Mouse (Mus musculus) midbrain, postnatal 0 days (tissue): Measurements from ENCODE around the gene Exoc4. TPM values are rescaled to one million over a fixed set of nuclear protein-coding genes. Genes with fewer than 3 reads are reported as not detected.

Experiments used
- ATAC-seq: fragments of 200-750 bp; cut with Nextera tagmentation; 2 replicates; pipeline ENCODE4 v1.8.0; 2017; ENCODE audit warnings: moderate number of reproducible peaks, mild to moderate bottlenecking, moderate TSS enrichment, moderate library complexity; ENCODE audit not compliant: low FRiP score
- DNase-seq: peaks from one replicate; pipeline ENCODE4 v3.0.0-alpha.2; 2015; ENCODE audit warnings: low spot score
- H3K27ac ChIP-seq: fragments of 300-500 bp; sonication (generic); 2 replicates; pipeline ENCODE4 v1.5.1; 2014; ENCODE audit warnings: low read depth, mild to moderate bottlenecking, low read length, mixed read lengths
- H3K27me3 ChIP-seq: fragments of 300-500 bp; sonication (generic); 2 replicates; pipeline ENCODE4 v1.6.1; 2014; ENCODE audit warnings: low read length, control low read depth, mixed read lengths; ENCODE audit not compliant: insufficient read depth
- H3K36me3 ChIP-seq: fragments of 300-500 bp; sonication (generic); 2 replicates; pipeline ENCODE4 v1.6.1; 2014; ENCODE audit warnings: low read length, control low read depth, mixed read lengths; ENCODE audit not compliant: insufficient read depth
- H3K4me1 ChIP-seq: fragments of 300-500 bp; sonication (generic); 2 replicates; pipeline ENCODE4 v1.6.1; 2014; ENCODE audit warnings: mild to moderate bottlenecking, control low read depth, antibody characterized with exemption, low read length, mixed read lengths; ENCODE audit not compliant: insufficient read depth
- H3K4me2 ChIP-seq: fragments of 300-500 bp; sonication (generic); 2 replicates; pipeline ENCODE4 v1.6.1; 2014; ENCODE audit warnings: low read depth, mild to moderate bottlenecking, low read length, mixed read lengths; ENCODE audit not compliant: poor library complexity, severe bottlenecking
- H3K4me3 ChIP-seq: fragments of 300-500 bp; sonication (generic); 2 replicates; pipeline ENCODE4 v1.5.1; 2014; ENCODE audit warnings: low read depth, mild to moderate bottlenecking, low read length, moderate library complexity
- H3K9ac ChIP-seq: fragments of 300-500 bp; sonication (generic); replicated peaks from 2 replicates; pipeline ENCODE4 v1.6.1; 2014; ENCODE audit warnings: mild to moderate bottlenecking, low read length, moderate library complexity, mixed read lengths; ENCODE audit not compliant: poor library complexity, severe bottlenecking
- H3K9me3 ChIP-seq: fragments of 300-500 bp; sonication (generic); 2 replicates; pipeline ENCODE4 v1.6.1; 2016; ENCODE audit warnings: low read length, control low read depth
- CTCF ChIP-seq: IDR thresholded peaks from 2 replicates; pipeline ENCODE4 v1.5.1; 2016; ENCODE audit warnings: antibody characterized with exemption, mild to moderate bottlenecking
- WGBS: fragments of 180-500 bp; shearing (Covaris S2); extraction: QIAGEN DNeasy Blood & Tissue Kit; methylation state at CpG from one replicate; pipeline ENCODE4 v1.1.7; 2014; 5-methylcytosine and 5-hydroxymethylcytosine counted together
- polyA plus RNA-seq: library from polyadenylated mRNA; unstranded; fragments of >200 nt; fragmentation: Nextera tagmentation; extraction: Ambion mirVana; gene quantifications from 2 replicates; pipeline ENCODE4 v1.2.1, GENCODE M21; 2015
- total RNA-seq: library from RNA; depleted of rRNA; stranded (reverse); fragments of >200 nt; gene quantifications from 2 replicates; pipeline ENCODE4 v1.2.3, GENCODE M21; 2014

Exoc4 gene
- total and polyA plus RNA-seq, 2 experiments from 2014 or later = 29.5 to 72.5 TPM

DNA sequence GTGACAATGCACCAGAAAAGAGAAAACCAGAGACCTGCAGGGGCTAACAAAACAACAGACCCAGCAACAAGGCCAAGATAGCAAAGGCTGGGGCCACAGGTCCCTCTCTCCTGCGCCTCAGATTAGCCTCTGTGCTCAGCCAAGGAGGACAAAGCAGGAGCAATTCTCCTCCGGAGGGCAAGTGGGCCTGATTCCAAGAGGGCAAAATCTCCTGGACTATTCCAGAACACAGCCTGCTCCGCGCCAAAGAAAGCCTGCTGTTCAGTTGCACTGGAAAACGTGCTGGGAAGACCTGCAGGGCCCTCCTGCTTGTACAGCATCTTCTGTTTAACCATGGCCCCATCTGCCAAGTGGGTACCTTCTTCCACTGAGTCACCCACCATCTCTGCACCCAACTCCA, 1.7 kb upstream of the Exoc4 start:
- no peak for DNase-seq
- no peak overlapping the region for H3K4me3 ChIP-seq
- 78% methylated on average over 5 of the region's 5 CpGs for WGBS
- no peak for ATAC-seq
- TF ChIP-seq CTCF = no peak
- H3K9me3 ChIP-seq = no peaks in the 10 kb centered on the region
- peaks cover 4% of the 10 kb centered on the region for H3K4me1 ChIP-seq
- no peak overlapping the region for H3K4me2 ChIP-seq
- H3K9ac ChIP-seq = no peak overlapping the region
- no peaks in the 10 kb centered on the region for H3K36me3 ChIP-seq
- no peaks in the 10 kb centered on the region for H3K27me3 ChIP-seq
- H3K27ac ChIP-seq = no peak overlapping the region

DNA sequence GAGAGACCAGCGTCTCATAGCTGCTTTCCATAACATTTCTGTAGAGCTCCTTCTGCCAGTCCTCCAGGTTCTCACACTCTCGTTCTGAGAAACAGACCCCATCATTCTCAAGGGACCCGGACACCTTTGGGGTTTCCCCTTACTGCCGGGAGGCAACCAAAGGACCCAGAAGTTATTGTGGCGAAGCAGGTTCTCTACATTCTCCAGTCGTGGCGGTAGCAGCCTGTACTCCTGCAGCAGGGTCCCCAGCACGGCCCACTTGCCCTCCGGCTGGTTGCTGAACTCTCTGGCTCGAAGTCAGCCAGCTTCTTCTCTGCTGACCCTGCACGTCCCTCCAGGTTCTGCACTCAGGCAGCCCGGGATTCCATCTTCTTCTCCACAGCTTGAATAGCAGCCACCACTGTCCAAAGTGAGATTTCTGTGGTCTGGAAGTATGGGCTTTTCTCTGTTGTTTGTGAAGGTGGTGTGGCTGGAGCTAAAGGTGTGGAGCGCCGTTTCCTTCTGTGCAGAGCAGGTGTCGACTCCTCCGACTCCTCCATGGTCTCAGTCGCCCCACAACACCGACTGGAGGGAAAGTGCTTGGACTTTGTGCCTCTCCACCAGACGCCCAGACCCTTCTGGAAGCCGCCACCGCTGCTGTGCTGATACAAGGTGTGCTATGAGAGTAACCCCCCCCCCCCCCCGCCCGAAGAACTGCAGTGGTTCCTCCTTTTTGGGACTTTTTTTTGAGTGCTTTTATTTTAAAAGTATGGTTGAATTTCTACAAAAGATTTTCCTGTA, 1.1 kb upstream of the Exoc4 start:
- Histone ChIP-seq H3K9me3 (no peaks in the 10 kb centered on the region), H3K27me3 (no peaks in the 10 kb centered on the region), H3K36me3 (no peaks in the 10 kb centered on the region), H3K4me2 (no peak overlapping the region), H3K9ac (no peak overlapping the region), H3K27ac (no peak overlapping the region), H3K4me1 (peaks cover 4% of the 10 kb centered on the region), H3K4me3 (no peak overlapping the region)
- ATAC-seq = no peak
- DNase-seq = no peak
- TF ChIP-seq CTCF = no peak
- 90% methylated on average over 23 of the region's 23 CpGs for WGBS

DNA sequence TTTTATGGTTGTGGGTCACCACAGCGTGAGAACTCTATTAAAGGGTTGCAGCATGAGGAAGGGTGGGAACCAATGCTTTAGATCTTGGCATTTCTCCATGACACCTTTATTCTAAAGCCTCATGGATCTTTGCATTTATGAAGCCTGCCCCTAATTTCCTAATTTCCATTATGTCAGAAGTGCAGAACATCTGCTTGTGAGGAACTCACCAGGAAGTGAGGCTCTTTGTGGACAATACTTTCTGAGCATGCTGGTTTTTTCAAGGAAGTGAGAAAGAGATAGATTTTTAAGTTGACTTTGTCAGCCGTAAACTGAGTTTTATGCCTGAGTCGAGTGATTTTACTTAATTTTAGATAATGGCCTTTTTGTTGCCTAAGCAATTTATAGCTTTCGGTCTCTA, 7.8 kb downstream of the Exoc4 start:
- H3K9me3 ChIP-seq = no peaks in the 10 kb centered on the region
- peaks cover 4% of the 10 kb centered on the region; the same call in 1 of the 2 replicates for H3K4me1 ChIP-seq
- WGBS = 90% methylated on average over 4 of the region's 4 CpGs
- no peak for DNase-seq
- no peak overlapping the region for H3K9ac ChIP-seq
- H3K27me3 ChIP-seq = no peaks in the 10 kb centered on the region
- H3K27ac ChIP-seq = no peak overlapping the region
- no peak for ATAC-seq
- H3K4me2 ChIP-seq = no peak overlapping the region
- H3K4me3 ChIP-seq = no peak overlapping the region
- no peaks in the 10 kb centered on the region for H3K36me3 ChIP-seq
- no peak for TF ChIP-seq CTCF

DNA sequence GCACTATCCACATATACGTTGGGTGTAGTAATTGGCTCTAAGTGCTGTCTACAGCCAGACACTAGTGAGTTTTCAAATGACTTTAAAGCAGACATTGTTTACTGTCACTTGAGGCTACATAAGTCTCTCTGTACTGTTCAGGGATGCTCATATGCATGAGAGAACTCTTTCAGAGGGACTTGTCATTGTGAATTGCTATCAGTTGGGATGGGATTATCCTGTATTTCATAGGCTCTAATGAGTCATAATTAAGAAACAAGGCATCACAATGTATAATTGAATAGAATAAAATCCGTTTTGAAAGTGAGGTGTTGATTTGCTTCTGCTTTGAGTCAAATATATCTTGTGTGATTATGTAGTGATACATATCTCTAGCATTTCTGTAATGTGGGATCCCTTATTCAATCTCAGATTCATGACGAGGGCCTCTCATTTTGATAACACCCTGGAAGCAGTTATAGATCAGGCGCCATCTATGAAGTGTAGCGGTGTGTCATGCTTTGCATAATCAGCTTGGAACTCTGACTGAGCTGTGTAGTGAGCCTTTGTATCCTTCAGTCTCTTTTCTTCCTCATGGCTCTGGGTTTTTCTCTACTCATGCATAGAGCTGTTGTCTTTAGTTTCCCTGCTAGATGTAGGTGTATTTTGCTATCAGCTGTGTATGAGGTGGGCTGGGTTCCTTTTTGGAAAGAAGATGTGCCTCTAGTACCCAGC, 8.3 kb downstream of the Exoc4 start:
- Histone ChIP-seq H3K4me2 (no peak overlapping the region), H3K9ac (no peak overlapping the region), H3K9me3 (no peaks in the 10 kb centered on the region), H3K4me3 (no peak overlapping the region), H3K4me1 (no peaks in the 10 kb centered on the region), H3K27ac (no peak overlapping the region), H3K36me3 (no peaks in the 10 kb centered on the region), H3K27me3 (no peaks in the 10 kb centered on the region)
- ATAC-seq (no peak), DNase-seq (no peak)
- TF ChIP-seq CTCF = no peak
- 53% methylated on average over 5 of the region's 5 CpGs for WGBS

DNA sequence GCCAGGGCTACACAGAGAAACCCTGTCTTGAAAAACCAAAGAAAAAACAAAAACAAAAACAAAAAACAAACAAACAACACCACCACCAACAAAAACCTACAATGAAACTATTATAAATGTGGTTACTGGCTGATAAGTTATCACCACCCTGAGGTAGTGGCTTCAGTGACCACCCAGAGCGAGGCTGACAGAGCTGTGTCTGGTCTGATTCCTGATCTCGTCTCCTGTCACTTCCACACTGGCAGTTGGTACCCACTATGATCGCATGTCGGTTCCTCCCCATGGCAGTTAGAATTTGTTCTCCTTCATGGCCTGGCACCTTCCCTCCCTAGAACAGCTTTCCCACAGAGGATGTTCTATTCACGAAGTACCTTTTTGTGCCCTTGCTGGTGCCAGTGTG, 11.0 kb downstream of the Exoc4 start:
- no peak for ATAC-seq
- no peak overlapping the region for H3K9ac ChIP-seq
- no peaks in the 10 kb centered on the region for H3K36me3 ChIP-seq
- H3K4me3 ChIP-seq = no peak overlapping the region
- H3K9me3 ChIP-seq = no peaks in the 10 kb centered on the region
- DNase-seq = no peak
- no peak overlapping the region for H3K4me2 ChIP-seq
- TF ChIP-seq CTCF = no peak
- WGBS = 93% methylated on average over 5 of the region's 5 CpGs
- no peaks in the 10 kb centered on the region for H3K4me1 ChIP-seq
- H3K27ac ChIP-seq = no peak overlapping the region
- H3K27me3 ChIP-seq = no peaks in the 10 kb centered on the region

DNA sequence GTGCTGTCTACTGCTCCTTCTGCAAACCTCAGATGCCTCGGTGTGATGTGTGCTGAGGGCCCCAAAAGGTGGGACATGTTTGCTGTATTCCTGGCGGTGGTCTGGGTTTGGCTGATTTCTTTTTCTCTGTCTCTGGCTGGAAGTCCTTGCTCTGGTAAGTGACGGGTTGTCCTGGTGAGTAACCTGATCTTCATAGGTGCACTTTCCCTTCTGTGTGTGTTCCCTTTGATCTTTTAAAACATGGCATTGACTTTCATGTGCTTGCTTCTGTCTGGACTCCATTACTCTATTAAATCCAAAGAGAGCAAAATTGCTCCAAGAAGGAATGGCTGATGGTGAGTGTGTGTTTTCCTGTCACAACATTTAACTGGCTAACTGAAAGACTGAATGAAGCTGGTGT, 12.7 kb downstream of the Exoc4 start:
- no peaks in the 10 kb centered on the region for H3K9me3 ChIP-seq
- DNase-seq (no peak), ATAC-seq (no peak)
- no peak overlapping the region for H3K4me3 ChIP-seq
- 0 out of 2 replicates have a peak, but pooled peaks cover 2% of the 10 kb centered on the region for H3K36me3 ChIP-seq
- 86% methylated on average over 3 of the region's 3 CpGs for WGBS
- H3K27me3 ChIP-seq = no peaks in the 10 kb centered on the region
- no peak overlapping the region for H3K4me2 ChIP-seq
- H3K27ac ChIP-seq = no peak overlapping the region
- no peaks in the 10 kb centered on the region for H3K4me1 ChIP-seq
- no peak for TF ChIP-seq CTCF
- no peak overlapping the region for H3K9ac ChIP-seq
